Mouse (Mus musculus) kidney, adult 18-20 months (tissue): ENCODE results near the gene Ect2l.
A peak's percentile ranks its signal among the peaks of the same experiment; 100 is the strongest.

Source experiments
- DNase-seq: peaks from one replicate; pipeline ENCODE4 v3.0.0; 2021

Ect2l gene

GRCm38 (mm10) chr10:18210726-18211125 is at the start of gene Ect2l:
Gene Ect2l, minus strand, starts transcription at chr10:18210890.
- peak; percentile 42 for DNase-seq

DNA sequence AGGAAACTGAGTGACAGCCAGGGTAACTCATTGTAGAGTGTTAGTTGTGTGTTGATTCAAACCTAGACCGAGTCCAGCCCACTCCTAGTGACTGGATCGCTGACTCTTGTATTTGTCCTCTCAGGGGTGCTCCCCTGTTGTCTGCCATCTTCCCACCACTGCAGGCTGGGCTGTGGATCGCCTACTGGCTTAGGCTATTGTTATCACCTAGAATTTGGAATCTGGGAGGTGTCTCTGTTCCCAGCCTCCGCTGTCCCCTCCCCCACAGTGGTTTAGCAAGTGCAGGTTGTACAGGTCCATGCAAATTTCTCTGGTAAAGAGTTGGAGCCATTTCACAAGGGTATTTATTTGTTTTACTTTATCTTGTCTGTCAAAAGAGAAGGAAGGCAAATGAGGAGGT is 40.7 kb upstream of the Ect2l start:
- DNase-seq: no peak

GRCm38 (mm10) chr10:18243614-18244013 is 32.9 kb upstream of the Ect2l start:
- DNase-seq: no peak

DNA sequence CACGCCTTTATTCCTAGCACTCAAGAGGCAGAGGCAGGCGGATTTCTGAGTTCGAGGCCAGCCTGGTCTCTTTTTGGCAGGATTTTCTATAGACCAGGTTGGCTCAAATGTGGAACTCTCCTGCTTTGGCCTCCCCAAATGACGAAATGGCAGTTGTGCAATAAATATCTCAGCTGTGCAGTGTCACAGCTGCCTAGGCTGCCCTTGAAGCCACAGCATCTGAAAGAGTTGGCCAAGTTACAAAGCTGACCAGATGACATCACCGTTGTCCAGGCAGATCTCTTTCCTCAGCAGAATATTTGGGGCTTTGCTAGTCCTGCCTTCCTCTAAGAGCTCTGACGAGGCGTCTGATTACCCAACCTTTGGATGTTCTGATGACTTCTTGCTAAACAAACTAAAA is 26.5 kb upstream of the Ect2l start:
- no peak for DNase-seq

DNA sequence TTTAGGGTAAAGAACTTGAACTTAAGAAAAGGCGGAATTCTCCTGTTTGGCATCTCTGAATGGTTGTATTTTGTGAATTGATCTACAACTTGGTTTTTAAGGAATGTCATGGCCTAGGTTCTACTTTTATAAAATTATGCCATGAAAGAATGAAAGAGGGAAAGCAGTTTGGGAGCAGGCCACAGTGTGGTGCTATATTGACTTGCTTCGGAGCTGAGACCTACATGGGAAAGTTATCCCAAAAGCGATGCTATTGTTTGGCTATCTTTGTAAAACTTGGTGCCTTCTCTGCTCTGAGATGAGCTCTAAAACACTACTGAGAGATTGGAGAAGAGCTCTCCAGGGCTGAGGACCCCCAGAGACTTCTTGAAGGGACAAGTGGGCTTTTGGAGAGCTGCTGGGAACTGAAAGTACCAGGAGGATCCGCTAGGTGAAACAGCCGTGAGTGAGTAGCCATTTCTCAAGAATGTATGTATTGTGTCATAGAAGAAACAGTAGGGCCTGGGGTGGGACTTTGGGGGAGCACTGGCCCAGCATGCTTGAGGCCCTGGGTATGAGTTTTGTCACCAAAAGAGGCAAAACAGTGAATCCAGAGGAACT is 25.7 kb upstream of the Ect2l start:
- no peak for DNase-seq

DNA sequence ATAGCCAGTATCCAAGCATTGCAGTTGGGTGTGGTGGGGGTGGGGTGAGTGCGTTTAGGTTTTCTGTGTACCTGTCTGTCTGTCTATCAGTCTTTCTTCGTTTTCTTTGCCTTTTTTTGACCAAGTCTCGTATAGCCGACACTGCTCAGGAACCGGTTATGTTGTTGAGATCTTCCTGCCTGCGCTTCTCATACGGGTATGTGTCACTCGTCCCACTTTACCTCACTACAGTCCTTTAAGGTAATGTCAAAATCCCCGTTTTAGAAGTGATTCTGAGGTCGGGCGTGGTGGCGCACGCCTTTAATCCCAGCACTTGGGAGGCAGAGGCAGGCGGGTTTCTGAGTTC is 24.7 kb upstream of the Ect2l start:
- DNase-seq: no peak

DNA sequence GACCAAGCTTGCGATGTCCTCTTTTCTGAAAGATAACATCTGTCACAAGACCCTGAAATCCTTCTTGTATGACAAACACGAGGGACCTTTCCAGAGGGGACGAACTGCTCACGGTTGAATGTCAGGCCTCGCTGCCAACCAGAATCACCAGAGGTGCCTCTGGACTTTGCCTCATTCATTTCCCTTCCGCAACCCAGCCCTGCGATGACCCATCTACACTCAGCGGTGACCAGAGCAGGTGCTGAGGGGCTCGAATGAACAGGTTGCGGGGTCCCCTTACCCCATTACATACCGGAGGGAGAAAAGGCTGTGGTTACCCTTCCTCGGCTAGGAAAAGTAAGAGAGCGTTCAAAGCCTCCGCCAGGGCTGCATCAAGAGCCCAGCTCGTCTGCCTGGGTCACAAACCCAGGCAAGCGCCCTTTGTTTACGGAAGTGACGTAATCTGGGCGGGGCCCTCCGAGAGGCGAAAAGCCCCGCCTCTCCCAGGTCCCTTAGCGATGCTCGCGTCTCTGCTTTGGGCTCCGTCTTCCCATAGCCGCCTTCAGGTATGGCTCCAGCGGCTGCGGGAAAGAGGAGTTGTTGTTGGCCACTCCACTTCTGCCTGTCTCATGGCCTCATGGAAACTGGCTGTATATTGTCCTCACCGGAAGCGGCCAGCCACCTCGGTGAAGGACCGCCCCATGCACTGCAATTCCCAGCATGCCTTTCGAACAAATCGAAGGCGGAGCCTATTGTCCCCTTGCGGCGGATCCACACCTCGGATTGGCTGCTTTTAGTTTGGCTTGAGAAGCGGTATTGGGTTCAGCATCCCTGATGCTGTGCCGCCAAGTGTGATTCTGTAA is 24.1 kb upstream of the Ect2l start, which contains the start of gene Ccdc28a:
Ccdc28a (minus strand) TSS at position 439 of the 842 bp plus-strand sequence.
- peak; percentile 98 for DNase-seq

DNA sequence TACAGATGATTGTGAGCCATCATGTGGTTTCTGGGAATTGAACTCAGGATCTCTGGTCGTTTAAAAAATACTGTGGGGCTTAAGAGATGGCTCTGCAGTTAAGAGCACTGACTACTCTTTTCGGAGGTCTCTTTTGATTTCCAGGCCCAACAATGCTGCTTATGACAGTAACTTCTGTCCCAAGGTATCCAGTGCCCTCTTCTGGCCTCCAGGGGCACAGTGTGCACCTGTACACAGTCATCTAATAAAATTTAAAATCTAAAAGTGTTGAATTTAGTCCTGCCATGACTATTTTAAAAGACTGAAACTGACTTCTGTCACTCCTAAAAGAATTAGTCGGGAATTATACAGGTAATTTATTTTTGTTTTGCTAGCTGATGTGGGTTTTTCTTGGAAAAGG is 23.2 kb upstream of the Ect2l start:
- DNase-seq: no peak

DNA sequence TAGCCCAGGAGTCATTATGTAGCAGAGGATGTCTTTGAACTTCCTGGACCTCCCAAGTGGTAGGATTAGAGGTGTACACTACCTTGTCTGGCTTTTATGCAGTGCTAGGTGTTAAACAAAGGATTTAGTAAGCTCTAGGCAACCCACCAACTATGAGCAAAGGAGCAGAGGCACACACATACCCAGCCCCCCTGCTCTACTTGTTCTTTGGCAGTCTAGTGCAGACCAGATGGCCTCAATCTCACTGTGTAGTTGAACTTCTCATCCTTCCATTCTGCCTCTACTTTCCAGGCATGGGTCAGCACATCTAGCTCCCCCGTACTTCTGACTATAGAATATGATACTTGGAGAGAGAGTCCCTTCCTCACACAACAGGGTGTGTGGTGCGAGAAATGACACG is 13.7 kb upstream of the Ect2l start:
- DNase-seq: no peak

- no peak for DNase-seq
Observed at GRCm38 (mm10) chr10:18219351-18219750, 8.7 kb upstream of the Ect2l start.

- DNase-seq: no peak
Observed at GRCm38 (mm10) chr10:18214124-18214523, 3.4 kb upstream of the Ect2l start.

GRCm38 (mm10) chr10:18213373-18213772 is 2.7 kb upstream of the Ect2l start:
- DNase-seq: no peak

GRCm38 (mm10) chr10:18210119-18210518 is 571 bp downstream of the Ect2l start:
- DNase-seq: no peak

- no peak for DNase-seq
Observed at GRCm38 (mm10) chr10:18204067-18204466, 6.6 kb downstream of the Ect2l start.

DNA sequence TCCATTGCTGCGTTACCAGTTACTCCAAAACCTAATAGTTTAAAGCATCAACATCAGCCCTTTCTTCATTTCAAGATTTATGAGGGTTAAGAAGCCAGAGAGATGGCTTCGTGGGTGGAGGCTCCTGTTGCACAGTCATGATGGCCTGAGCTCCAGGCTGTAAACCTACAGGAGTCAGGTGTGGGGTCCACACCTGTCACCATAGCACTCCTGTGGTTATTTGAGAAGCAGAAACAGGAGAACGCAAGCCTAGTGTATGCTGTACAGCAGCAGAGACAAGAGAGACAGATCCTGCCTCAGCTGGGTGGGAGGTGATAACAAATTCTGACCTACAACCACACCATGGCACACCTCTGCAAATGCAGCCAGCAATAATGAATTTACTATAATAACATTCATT is 8.3 kb downstream of the Ect2l start:
- no peak for DNase-seq

DNA sequence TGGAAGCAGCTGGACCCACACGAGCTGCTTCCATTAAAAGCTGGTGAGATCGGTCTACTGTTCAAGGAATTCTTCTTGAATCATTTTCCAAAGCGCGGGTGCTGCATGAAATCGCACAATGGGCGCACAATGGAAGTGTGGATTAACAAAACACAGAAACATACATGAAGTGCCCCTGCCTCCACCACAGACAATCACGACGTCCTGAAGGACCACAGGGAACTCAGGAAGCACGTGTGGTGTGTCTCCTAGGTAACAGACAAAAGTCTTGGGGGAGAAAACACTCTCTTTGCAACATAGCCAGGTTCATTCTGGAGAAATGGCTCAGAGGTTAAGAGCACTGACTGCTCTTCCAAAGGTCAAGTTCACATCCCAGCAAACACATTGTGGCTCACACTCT is 10.0 kb downstream of the Ect2l start:
- DNase-seq: no peak

DNA sequence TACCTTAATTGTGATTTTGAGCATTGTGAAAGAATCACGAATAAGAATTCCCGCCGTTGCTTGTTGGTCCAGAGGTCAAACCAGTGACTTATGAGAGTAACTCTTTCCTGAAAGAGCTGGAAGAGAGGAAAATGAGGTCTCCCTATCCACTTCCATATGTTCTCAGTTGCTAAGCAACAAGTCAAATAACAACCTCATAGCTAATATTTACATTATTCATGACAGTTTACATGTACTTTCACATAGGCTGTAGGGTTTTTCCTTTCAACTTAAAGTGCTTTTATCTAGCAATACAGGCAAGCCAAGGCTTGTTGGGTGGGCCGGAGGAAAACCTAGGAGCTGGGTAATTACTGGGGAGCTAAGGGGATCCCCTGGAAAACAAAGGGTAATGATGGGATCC is 10.8 kb downstream of the Ect2l start:
- no peak for DNase-seq

DNA sequence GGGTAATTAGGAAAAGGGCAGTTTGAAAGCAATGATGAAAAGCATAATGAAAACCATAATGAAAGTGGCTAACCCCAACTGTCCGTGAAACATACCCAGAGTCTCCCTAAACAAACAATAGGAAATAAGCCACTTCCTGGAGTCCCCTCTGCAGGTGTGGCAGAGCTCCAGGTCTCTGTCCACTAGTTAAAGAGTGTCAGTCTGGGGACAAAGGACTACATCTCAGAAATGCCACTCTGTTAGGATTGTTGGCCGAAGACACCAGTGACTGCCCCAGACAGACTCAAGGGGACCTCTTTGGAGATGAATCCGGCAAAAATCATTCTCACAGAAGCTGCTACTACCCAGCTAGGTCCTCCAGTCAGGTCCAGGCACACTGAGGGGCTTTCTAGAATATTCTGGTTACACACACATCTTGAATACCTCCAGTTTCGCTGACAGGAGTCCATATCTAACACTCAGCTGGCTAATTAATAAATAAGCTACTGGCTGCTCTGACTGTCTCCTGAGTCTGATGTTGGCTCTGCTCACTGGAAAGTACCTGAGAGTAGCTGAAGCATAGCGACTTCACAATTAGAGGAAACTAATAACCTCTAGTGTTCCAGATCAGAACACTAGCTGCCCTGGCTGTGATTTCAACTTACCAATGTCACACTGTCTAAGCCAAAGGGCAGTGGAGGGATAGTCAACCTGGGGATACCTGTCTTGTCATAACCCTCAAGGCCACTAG is 12.2 kb downstream of the Ect2l start:
- DNase-seq: peak; percentile 24

DNA sequence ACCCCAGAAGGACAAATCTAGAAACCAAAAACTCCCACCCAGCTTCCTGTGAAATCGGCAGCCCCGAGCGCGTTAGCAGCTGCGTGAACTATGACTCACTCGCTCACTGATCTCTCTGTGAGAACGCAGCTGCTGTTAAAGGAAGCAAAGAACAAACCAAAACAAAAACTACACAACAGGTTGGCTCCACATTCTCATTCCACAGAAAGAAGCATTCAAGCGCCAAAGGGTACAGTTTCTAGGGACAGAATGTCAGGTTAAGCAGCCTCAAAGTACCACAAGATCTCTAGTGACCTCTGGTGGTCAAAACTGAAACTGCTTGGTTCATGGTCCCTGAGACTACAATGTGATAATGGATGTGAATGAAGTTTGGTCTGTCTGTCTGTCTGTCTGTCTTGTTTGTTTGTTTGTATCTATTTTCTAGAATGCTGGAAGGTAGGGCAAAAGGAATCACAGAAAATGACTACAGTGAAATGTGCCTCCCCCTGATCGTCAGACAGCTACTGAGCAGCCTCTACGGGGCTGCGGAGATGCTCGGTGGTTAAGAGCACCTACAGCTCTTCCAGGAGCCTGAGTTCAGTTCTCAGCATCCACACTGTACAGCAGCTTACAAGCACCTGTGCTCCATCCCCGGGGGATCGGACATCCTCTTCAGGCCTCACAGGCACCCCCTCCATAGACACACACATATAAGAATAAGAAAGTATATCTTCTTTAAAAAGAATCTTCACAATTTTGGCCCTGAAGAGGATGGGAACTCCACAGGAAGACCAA is 13.3 kb downstream of the Ect2l start:
- DNase-seq: peak; percentile 64

DNA sequence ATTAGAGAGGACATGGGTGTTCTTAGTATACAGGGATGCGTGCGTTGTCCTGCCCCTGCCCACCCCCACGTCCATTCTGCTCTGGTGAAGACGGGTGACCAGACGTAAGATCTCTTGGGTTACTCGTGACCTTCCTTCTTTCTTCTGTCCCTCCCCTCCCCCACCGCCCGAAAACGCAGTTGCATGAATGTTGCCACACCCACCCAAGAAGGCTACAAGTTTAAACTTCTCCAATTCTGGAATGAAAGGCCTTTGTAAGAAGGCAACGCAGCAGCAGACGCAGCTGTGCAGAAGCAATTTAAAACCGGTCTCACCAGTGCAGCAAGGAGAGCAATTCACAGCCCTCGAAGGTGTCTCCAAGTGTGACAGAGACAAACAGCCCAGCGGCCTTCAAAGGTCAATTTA is 16.0 kb downstream of the Ect2l start:
- DNase-seq: no peak

GRCm38 (mm10) chr10:18194156-18194555 is 16.5 kb downstream of the Ect2l start:
- DNase-seq: no peak

- no peak for DNase-seq
Observed at GRCm38 (mm10) chr10:18193221-18193620, 17.5 kb downstream of the Ect2l start.

DNA sequence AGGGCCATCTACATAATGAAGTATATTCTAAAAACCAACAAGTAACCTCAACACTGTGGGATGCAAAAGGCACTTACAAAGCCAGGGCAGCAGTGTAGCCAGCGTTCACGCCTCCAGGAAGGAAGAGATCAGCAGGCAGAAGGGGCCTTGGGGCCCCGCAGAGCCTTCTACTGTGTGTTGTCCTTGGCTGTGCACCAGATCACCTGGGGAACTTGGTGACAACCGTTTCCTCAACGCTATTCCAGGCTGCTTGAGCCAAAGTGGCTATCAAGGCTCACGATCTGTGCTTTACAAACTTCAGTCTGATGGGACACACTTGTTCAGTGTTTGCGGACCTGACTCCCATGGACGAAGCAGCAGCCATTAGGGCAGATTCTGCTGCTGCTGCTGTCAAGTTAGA is 19.0 kb downstream of the Ect2l start:
- no peak for DNase-seq
